Mouse (Mus musculus) liver, embryonic 13.5 days (tissue): ENCODE data around the gene Farp1. TPM values are rescaled to one million over a fixed set of nuclear protein-coding genes. Genes with fewer than 3 reads are reported as not detected.

ENCODE experiments used
- ATAC-seq: fragments of 200-750 bp; cut with Nextera tagmentation; 2 replicates; pipeline ENCODE4 v1.8.0; 2017; ENCODE audit warnings: low read depth, mild to moderate bottlenecking, moderate number of reproducible peaks, moderate library complexity
- DNase-seq: peaks from one replicate; pipeline ENCODE4 v3.0.0; 2022
- H3K27ac ChIP-seq: fragments of 300-500 bp; sonication (generic); 2 replicates; pipeline ENCODE4 v1.5.1; 2015; ENCODE audit warnings: moderate library complexity, mild to moderate bottlenecking, inconsistent platforms
- H3K27me3 ChIP-seq: fragments of 300-500 bp; sonication (generic); 2 replicates; pipeline ENCODE4 v1.6.1; 2015; ENCODE audit warnings: mild to moderate bottlenecking, inconsistent platforms
- H3K36me3 ChIP-seq: fragments of 300-500 bp; sonication (generic); 2 replicates; pipeline ENCODE4 v1.6.1; 2015; ENCODE audit warnings: mild to moderate bottlenecking, inconsistent platforms
- H3K4me1 ChIP-seq: fragments of 300-500 bp; sonication (generic); replicated peaks from 2 replicates; pipeline ENCODE4 v1.6.1; 2015; ENCODE audit warnings: inconsistent platforms
- H3K4me2 ChIP-seq: fragments of 300-500 bp; sonication (generic); 2 replicates; pipeline ENCODE4 v1.6.1; 2015; ENCODE audit warnings: inconsistent platforms, mild to moderate bottlenecking, moderate library complexity
- H3K4me3 ChIP-seq: fragments of 300-500 bp; sonication (generic); replicated peaks from 2 replicates; pipeline ENCODE4 v1.5.1; 2015; ENCODE audit warnings: mild to moderate bottlenecking, inconsistent platforms
- H3K9ac ChIP-seq: fragments of 300-500 bp; sonication (generic); 2 replicates; pipeline ENCODE4 v1.6.1; 2015; ENCODE audit warnings: mild to moderate bottlenecking, inconsistent platforms
- H3K9me3 ChIP-seq: fragments of 300-500 bp; sonication (generic); replicated peaks from 2 replicates; pipeline ENCODE4 v1.6.1; 2016; ENCODE audit warnings: inconsistent platforms
- WGBS: fragments of 180-500 bp; shearing (Covaris S2); methylation state at CpG from one replicate; pipeline ENCODE4 v1.1.7; 2015; ENCODE audit not compliant: insufficient replicate concordance; 5-methylcytosine and 5-hydroxymethylcytosine counted together
- polyA plus RNA-seq: library from polyadenylated mRNA; unstranded; fragments of >200 nt; fragmentation: Nextera tagmentation; extraction: Ambion mirVana; gene quantifications from 2 replicates; pipeline ENCODE4 v1.2.1, GENCODE M21; 2015

Farp1 gene
- polyA plus RNA-seq, 1 experiment from 2014 or later: 3.4 TPM

DNA sequence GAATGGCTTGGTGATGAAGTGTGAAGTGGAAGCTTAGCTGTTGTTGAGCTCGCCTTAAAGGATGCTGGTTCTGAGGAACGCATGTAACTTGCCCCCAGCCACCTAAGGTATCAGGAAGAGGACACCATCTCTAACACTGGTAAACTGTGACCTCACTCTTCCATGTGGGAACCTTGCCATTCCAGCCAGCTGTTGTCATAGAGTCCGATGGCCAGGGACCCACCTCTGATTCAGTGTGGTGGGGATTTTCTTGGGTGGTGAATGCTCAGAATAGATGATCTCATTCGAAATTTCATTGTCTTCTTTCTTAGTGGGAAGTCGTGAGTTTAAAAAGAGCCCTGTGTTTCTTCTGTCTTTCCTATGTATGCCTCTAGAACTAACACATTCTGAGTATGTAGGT lies 216.1 kb downstream of the Farp1 start:
- no peaks in the 10 kb centered on the region for H3K9me3 ChIP-seq
- H3K4me3 ChIP-seq: no peak overlapping the region
- no peak for DNase-seq
- no peaks in the 10 kb centered on the region for H3K27me3 ChIP-seq
- H3K9ac ChIP-seq: no peak overlapping the region
- no peak for ATAC-seq
- H3K4me1 ChIP-seq: peaks cover 2% of the 10 kb centered on the region; the same call in 1 of the 2 replicates
- H3K36me3 ChIP-seq: no peaks in the 10 kb centered on the region
- WGBS: 66% methylated on average over 5 of the region's 5 CpGs
- no peak overlapping the region for H3K4me2 ChIP-seq
- no peak overlapping the region for H3K27ac ChIP-seq

DNA sequence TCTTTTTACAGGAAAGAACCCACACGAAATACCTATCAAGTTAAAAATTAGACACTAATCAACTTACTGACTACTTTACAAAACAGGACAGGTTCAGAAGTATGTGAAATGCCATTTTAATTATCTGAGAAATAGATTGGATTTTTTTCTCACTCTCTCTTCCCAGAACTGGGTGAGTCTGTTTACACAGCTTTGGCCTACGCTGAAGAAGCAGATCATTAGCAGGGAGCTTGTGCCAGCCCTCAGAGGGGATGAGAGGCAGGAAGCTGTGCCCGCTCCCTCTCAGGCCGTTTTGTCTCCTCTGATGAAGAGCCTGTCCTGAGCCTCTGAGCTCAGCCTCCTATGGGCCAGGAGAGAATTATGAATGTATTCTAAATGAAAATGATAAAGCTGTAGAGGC lies 216.7 kb downstream of the Farp1 start:
- Histone ChIP-seq H3K9me3 (no peaks in the 10 kb centered on the region), H3K36me3 (no peaks in the 10 kb centered on the region), H3K27ac (no peak overlapping the region), H3K4me3 (no peak overlapping the region), H3K4me2 (no peak overlapping the region), H3K27me3 (no peaks in the 10 kb centered on the region), H3K9ac (no peak overlapping the region), H3K4me1 (peaks cover 2% of the 10 kb centered on the region; the same call in 1 of the 2 replicates)
- DNase-seq (no peak), ATAC-seq (no peak)
- 55% methylated on average over 4 of the region's 4 CpGs for WGBS

DNA sequence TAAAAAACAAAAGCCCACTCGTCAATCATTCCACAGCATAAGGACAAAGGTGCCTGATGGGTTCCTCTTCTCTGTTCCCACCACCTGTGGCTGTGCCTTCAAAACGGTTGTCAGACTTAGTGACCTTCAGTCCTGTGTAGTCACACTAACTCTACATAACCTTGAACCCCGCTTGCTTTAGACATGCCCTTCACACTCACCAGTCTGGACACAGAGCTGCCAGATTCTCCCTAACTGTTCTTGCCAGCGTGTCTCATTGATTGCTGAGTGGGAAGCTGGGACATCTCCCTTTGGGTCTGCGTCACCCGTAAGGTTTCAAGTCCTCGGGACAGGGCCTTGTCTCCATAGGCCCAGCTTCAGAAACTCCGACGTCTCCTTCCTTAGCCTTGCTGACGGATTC lies 217.5 kb downstream of the Farp1 start:
- Histone ChIP-seq H3K27ac (no peak overlapping the region), H3K4me2 (no peak overlapping the region), H3K27me3 (no peaks in the 10 kb centered on the region), H3K4me3 (no peak overlapping the region), H3K9ac (no peak overlapping the region), H3K9me3 (no peaks in the 10 kb centered on the region), H3K36me3 (no peaks in the 10 kb centered on the region), H3K4me1 (peaks cover 2% of the 10 kb centered on the region; the same call in 1 of the 2 replicates)
- WGBS: 66% methylated on average over 10 of the region's 10 CpGs
- no peak for DNase-seq
- 0 out of 2 replicates have a peak, but pooled peaks have one; percentile 41 for ATAC-seq

DNA sequence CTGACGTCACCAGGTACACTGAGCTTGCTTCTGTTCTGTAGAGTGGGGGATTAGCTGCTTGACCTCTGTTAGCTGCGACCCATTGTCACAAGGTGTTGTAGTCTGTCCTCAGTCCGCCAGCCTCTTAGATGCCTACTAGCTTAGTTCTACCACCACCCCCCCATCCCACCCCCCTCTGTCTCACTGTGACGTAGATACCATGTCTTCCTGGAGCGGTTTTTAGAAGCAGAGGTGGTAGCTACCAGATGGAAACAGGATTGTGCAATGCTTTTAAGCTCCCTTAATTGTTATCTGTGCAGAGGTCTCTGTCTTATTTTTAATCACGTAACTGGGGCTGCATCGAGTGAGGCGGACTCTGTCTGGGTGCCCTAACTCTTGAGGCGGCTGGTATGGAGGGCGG lies 219.9 kb downstream of the Farp1 start:
- no peaks in the 10 kb centered on the region for H3K9me3 ChIP-seq
- 73% methylated on average over 10 of the region's 10 CpGs for WGBS
- H3K36me3 ChIP-seq: no peaks in the 10 kb centered on the region
- H3K4me2 ChIP-seq: no peak overlapping the region
- H3K9ac ChIP-seq: no peak overlapping the region
- H3K4me1 ChIP-seq: peaks cover 2% of the 10 kb centered on the region; the same call in 1 of the 2 replicates
- no peak overlapping the region for H3K4me3 ChIP-seq
- H3K27me3 ChIP-seq: no peaks in the 10 kb centered on the region
- DNase-seq (no peak), ATAC-seq (no peak)
- H3K27ac ChIP-seq: no peak overlapping the region

DNA sequence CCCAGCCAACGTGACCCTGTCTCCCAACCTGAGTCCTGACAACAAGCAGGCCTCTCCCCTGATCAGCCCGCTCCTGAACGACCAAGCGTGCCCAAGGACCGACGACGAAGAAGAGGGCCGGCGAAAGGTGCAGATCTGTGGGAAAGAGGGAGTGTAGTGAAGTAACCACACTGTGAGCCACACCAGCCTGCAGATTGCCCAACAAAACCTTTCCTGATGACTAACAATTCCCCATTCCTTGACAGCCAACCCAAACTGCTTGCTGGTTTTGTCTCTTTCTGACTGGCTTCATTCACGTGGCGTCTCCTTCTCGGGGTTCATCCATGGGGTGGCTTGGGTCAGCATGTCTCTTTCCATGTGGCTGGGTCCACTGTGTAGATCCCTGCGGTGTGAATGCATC lies 220.5 kb downstream of the Farp1 start:
- no peak for DNase-seq
- no peak overlapping the region for H3K27ac ChIP-seq
- no peak overlapping the region for H3K4me2 ChIP-seq
- 75% methylated on average over 13 of the region's 13 CpGs for WGBS
- peaks cover 2% of the 10 kb centered on the region; the same call in 1 of the 2 replicates for H3K4me1 ChIP-seq
- no peaks in the 10 kb centered on the region for H3K9me3 ChIP-seq
- H3K9ac ChIP-seq: no peak overlapping the region
- no peaks in the 10 kb centered on the region for H3K27me3 ChIP-seq
- no peak overlapping the region for H3K4me3 ChIP-seq
- no peak for ATAC-seq
- no peaks in the 10 kb centered on the region for H3K36me3 ChIP-seq

DNA sequence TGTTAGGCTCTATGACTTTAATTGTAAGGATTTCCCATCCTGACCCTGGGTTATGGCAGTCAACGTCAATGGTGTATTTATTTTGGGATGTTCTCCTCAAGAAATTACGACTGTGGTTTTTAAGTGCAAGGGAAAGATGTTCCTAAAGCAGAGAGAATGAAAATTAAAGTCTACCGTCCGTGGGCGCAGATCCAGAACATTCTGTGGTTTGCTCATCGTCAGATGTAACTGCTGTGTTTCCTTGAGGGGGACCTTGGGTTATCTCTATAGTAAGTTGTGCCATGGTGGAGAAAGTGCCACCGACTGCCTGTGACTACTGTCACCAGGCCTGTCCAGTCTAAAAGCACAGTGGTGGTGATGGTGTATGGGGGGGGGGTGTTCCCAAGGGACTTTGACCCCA lies 221.9 kb downstream of the Farp1 start:
- DNase-seq: no peak
- Histone ChIP-seq H3K27me3 (no peaks in the 10 kb centered on the region), H3K4me3 (no peak overlapping the region), H3K9me3 (no peaks in the 10 kb centered on the region), H3K4me1 (peaks cover 5% of the 10 kb centered on the region), H3K9ac (no peak overlapping the region), H3K4me2 (no peak overlapping the region), H3K27ac (no peak overlapping the region), H3K36me3 (no peaks in the 10 kb centered on the region)
- ATAC-seq: no peak
- WGBS: 69% methylated on average over 7 of the region's 7 CpGs

DNA sequence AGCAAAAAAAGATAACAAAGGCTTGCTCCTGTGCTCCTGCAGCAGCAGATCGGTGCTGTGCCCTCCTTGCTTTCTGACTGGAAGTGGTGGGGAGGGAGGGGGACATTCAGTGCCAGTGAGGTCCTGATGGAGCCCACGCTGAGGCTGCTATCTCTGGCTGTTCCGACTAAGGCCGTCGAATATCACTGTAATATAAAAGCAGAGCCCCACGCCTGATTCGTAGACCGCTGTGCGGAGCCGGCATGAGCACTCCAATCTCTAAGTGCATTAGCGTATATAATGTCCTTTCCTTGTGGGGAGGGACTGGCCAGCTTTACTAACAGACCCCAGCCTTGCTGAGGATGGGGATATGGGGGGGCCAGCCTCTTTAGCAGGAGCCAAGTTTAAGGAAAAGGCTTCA lies 224.3 kb downstream of the Farp1 start:
- Histone ChIP-seq H3K27me3 (no peaks in the 10 kb centered on the region), H3K4me2 (no peak overlapping the region), H3K4me3 (no peak overlapping the region), H3K9me3 (no peaks in the 10 kb centered on the region), H3K27ac (no peak overlapping the region), H3K4me1 (peaks cover 12% of the 10 kb centered on the region), H3K36me3 (no peaks in the 10 kb centered on the region), H3K9ac (no peak overlapping the region)
- WGBS: 76% methylated on average over 11 of the region's 11 CpGs
- ATAC-seq (no peak), DNase-seq (no peak)

DNA sequence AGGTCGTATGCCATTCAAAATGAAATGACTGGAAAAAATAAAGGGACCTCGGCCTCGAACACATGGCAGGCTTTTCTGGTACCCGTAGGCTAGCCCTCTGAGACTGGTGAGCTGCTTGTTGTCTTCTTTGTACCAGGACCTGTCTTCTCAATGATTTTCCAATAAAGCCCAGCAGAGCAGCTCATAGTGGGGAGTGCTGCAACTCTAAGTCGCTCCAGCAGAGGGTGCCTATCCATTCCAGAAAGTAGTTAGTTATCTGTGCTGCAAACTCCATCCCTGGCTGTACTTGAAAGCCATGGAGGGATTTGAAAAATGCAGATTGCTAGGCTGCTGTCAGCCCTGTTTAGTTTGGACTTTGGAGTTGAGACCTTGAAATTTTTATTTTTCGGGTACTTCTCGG lies 224.8 kb downstream of the Farp1 start:
- H3K36me3 ChIP-seq: no peaks in the 10 kb centered on the region
- H3K4me1 ChIP-seq: peaks cover 12% of the 10 kb centered on the region
- H3K27ac ChIP-seq: no peak overlapping the region
- no peaks in the 10 kb centered on the region for H3K9me3 ChIP-seq
- no peak for DNase-seq
- H3K9ac ChIP-seq: no peak overlapping the region
- ATAC-seq: no peak
- no peak overlapping the region for H3K4me3 ChIP-seq
- H3K4me2 ChIP-seq: no peak overlapping the region
- 42% methylated on average over 7 of the region's 7 CpGs for WGBS
- H3K27me3 ChIP-seq: no peaks in the 10 kb centered on the region

DNA sequence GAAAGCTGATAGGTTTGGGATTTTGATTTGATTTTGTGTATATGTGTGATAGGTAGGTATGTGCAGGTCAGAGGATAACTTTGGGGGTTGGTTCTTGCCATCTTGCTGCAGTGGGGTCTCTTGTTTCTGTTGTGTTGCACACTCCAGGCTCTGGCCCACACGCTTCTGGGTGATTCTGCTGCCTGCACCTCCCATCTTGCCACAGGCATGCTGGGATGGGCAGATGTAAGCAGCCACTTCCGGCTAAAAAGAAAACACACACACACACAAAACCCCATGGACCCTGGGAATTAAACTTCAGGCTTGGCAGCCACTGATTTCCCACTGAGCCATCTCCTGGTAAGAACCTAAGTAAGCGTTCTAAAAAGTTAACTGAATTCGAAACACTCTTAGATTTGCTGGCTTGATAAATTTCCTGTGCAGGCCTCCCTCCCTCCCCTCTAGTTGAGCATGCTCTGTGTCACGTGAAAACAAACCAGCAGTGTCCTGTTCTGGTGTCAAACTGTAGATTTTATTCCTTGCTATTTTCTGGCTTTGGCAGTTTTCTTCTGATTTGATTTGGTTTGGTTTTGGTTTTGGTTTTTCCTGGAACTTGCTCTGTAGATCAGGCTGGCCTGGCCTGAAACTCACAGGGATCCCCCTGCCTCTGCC lies 226.4 kb downstream of the Farp1 start:
- 47% methylated on average over 5 of the region's 5 CpGs for WGBS
- no peak overlapping the region for H3K9ac ChIP-seq
- H3K36me3 ChIP-seq: no peaks in the 10 kb centered on the region
- H3K4me2 ChIP-seq: no peak overlapping the region
- H3K27ac ChIP-seq: no peak overlapping the region
- no peak for DNase-seq
- H3K4me3 ChIP-seq: no peak overlapping the region
- no peaks in the 10 kb centered on the region for H3K27me3 ChIP-seq
- H3K4me1 ChIP-seq: peaks cover 12% of the 10 kb centered on the region
- ATAC-seq: no peak
- H3K9me3 ChIP-seq: no peaks in the 10 kb centered on the region

DNA sequence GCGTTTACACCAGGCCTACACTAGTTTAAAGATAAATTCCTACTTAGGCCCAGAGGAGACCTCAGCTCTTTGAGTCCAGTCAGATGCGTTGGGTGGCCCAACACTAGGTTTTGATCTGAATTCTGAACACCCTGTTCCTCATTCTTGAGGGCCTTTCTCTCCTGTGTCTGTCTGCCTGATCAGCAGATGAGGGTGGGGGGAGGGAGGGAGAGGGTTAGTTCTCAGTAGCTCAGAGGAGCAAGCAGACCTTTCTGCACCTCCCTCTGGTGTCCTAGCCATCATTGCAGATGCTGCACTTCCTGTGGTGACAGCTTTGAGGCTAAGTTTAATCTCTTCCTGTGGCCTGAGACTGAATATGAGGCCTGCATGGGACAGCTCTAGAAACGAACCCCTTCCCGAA lies 227.6 kb downstream of the Farp1 start:
- WGBS: 36% methylated on average over 4 of the region's 4 CpGs
- DNase-seq (no peak), ATAC-seq (no peak)
- no peak overlapping the region for H3K4me2 ChIP-seq
- peaks cover 12% of the 10 kb centered on the region for H3K4me1 ChIP-seq
- H3K27me3 ChIP-seq: no peaks in the 10 kb centered on the region
- H3K9me3 ChIP-seq: no peaks in the 10 kb centered on the region
- no peak overlapping the region for H3K9ac ChIP-seq
- no peak overlapping the region for H3K27ac ChIP-seq
- no peaks in the 10 kb centered on the region for H3K36me3 ChIP-seq
- no peak overlapping the region for H3K4me3 ChIP-seq

DNA sequence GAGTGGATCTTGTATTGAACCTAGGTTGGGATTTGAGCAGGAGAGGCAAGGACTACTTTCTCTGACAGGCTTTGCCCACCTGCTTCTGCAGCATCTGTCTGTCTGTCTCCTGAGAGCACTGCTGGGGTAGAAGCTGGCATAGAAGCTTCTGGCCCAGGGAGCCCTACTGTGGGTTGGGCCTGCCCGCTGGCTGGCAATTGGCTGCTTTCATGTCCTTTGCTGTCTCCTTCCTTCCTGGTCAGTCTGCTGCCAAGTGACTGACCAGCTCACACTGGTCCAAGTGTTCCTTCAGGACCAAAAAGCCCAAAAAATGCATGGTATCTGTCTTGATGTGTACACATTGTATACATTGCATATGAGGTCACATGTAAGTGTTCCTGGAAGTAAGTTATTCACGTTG lies 228.9 kb downstream of the Farp1 start:
- no peaks in the 10 kb centered on the region for H3K36me3 ChIP-seq
- H3K27me3 ChIP-seq: no peaks in the 10 kb centered on the region
- no peak overlapping the region for H3K9ac ChIP-seq
- no peak overlapping the region for H3K4me3 ChIP-seq
- H3K27ac ChIP-seq: no peak overlapping the region
- H3K9me3 ChIP-seq: no peaks in the 10 kb centered on the region
- peaks cover 12% of the 10 kb centered on the region for H3K4me1 ChIP-seq
- DNase-seq (no peak), ATAC-seq (no peak)
- H3K4me2 ChIP-seq: no peak overlapping the region
- WGBS: 63% methylated on average over 2 of the region's 2 CpGs

DNA sequence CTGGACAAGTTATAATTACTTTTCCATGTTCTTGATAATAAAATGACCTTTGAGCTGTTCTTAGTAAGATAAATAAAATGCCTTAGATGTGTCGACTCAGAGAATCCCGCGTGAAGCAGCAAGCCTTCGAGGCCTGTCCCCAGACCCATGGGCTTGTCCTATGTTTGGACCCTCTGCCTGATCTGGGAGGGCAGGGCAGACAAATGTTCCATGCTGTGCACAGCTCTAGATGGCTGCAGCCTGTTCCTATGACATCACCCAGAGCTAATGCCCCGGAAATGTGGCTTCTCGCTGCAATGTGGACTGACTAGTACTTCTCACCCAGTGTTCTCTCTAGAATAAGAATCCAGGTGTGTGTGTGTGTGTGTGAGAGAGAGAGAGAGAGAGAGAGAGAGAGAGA lies 229.5 kb downstream of the Farp1 start:
- 72% methylated on average over 6 of the region's 6 CpGs for WGBS
- H3K4me2 ChIP-seq: no peak overlapping the region
- no peaks in the 10 kb centered on the region for H3K9me3 ChIP-seq
- H3K4me3 ChIP-seq: no peak overlapping the region
- no peak overlapping the region for H3K27ac ChIP-seq
- H3K4me1 ChIP-seq: peaks cover 12% of the 10 kb centered on the region
- H3K27me3 ChIP-seq: no peaks in the 10 kb centered on the region
- H3K9ac ChIP-seq: no peak overlapping the region
- H3K36me3 ChIP-seq: no peaks in the 10 kb centered on the region
- ATAC-seq (no peak), DNase-seq (no peak)
